Mouse (Mus musculus): ENCODE results near the gene Afap1l2.

Afap1l2 gene

DNA sequence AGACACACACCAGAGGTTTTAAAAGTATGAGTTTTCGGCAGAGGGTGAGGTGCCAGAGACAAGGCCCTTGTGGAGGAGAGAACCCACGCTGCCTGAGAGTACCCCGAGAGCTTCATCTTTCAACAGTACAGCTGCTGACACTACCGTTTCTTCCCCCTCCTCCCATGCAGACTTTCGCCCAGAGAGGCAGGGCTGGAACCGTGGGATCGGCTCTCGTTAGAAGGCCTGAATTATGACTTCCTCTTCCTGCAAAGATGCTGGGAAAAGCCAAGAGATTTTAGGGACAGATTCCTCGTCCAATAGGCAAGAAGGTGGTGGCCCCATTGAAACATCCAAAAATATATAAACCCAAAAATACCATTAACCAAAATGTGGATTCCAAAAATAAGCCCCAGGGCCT is 63.8 kb downstream of the Afap1l2 start:
- in situ Hi-C loops (cut with MboI, MseI), result no loop called here

- in situ Hi-C loops (cut with MboI, MseI), result no loop called here
Observed at GRCm38 (mm10) chr19:56942216-56942615, 65.8 kb downstream of the Afap1l2 start.

DNA sequence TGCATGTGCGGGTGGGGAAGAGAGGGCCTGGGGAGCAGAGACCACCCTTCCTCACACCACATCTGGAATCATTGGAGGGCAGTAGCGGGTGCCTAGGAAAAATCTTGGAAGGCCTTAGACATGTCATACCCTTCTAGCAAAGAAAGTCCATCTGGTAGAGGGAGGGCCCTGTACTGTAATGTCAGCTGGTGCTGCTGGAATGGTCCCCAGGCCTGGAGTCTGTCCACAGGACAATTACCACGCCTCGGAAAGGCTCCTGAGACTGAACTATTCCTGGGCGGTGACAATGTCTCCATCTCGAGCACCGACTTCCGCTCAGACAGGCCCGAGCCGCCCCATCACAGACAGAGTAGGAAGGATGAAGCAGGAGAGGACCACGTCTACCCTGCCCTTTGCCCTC is 67.5 kb downstream of the Afap1l2 start:
- in situ Hi-C loops (cut with MboI, MseI), result no loop called here

DNA sequence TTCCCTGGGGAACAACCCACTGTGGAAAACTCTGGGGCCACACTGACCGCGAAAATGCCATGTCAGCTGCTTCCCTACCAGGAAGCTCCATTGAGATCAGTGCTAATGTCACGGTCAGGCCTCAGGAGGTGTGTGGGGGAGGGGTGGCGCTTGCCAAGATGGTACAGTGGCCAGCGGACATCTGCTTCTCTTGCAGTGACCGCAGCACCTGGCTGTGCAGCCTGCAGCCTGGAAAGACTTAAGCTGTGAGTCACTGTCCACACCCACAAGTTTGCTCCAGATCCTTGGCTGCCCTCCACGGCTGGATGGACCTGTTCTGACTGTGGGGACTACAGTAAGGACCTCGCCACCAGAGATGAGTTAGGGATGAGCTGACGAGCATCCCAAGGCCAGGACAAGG is 68.2 kb downstream of the Afap1l2 start:
- in situ Hi-C loops (cut with MboI, MseI), result no loop called here

- in situ Hi-C loops (cut with MboI, MseI), result no loop called here
Observed at GRCm38 (mm10) chr19:56937911-56938310, 70.1 kb downstream of the Afap1l2 start.

- in situ Hi-C loops (cut with MboI, MseI), result no loop called here
Observed at GRCm38 (mm10) chr19:56936253-56936652, 71.8 kb downstream of the Afap1l2 start.

DNA sequence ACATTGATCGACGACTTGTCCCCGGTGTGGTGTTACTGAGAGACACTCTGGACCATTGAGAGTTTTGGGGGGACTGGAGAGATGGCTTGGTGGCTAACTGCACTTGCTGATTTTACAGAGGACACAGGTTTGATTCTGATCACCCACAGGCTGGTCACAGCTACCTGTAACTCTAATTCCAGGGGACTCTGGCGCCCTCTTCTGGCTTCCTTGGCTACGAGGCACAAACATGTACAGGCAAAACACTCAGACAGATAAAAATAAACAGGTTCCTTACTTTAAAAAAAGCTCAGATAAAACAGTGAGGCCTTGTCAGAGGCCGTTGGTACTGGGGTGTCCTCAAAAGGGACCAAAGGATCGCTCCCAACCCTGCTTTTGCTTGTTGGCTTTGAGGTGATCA is 72.3 kb downstream of the Afap1l2 start:
- in situ Hi-C loops (cut with MboI, MseI), result no loop called here

GRCm38 (mm10) chr19:56935111-56935510 is 72.9 kb downstream of the Afap1l2 start:
- in situ Hi-C loops (cut with MboI, MseI), result no loop called here

DNA sequence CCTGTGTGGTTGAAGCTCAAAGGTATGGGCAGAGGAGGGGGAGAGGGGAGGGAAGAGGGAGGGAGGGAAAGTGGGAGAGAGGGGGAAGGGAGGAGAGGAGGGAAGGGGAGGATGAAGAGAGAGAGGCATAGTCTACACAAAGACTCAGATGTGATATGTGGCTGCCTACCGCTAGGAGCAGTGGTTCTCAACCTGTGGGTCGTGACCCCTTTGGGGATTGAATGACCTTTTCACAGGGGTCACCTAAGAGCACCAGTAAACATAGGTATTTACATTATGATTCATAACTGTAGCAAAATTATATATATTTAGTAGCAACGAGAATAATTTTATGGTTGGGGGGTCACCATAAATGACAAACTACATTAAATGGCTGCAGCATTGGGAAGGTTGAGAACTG is 74.2 kb downstream of the Afap1l2 start:
- in situ Hi-C loops (cut with MboI, MseI), result no loop called here

- in situ Hi-C loops (cut with MboI, MseI), result no loop called here
Observed at GRCm38 (mm10) chr19:56930029-56930428, 78.0 kb downstream of the Afap1l2 start.

GRCm38 (mm10) chr19:56929392-56929791 is 78.6 kb downstream of the Afap1l2 start:
- in situ Hi-C loops (cut with MboI, MseI), result loop anchor here (10.0 kb wide), 2 partner anchors 215 to 565 kb away; no protein-coding TSS in a partner anchor

DNA sequence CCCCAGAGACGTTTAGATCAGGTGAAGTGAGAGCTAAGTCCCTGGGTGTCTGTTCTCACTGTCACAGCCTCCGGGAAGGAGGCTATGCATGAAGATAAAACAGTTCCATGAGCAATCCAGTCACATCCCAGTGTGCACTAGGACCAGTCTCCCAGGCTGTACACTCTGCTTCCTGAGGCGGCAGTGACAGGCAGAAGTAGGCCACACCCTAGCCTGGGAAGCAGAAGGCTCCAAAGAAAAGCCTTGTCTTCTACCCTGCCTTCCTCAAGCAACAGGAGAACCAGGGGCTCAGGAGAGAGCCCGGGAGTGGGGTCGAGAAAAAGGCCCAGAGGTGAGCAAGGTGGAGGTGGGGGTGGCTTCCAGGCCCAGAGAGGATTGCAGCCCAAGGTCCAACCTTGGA is 86.3 kb downstream of the Afap1l2 start:
- in situ Hi-C loops (cut with MboI, MseI), result loop anchor here (5.0 to 10.0 kb wide), 3 partner anchors 106 to 573 kb away; no protein-coding TSS in a partner anchor

DNA sequence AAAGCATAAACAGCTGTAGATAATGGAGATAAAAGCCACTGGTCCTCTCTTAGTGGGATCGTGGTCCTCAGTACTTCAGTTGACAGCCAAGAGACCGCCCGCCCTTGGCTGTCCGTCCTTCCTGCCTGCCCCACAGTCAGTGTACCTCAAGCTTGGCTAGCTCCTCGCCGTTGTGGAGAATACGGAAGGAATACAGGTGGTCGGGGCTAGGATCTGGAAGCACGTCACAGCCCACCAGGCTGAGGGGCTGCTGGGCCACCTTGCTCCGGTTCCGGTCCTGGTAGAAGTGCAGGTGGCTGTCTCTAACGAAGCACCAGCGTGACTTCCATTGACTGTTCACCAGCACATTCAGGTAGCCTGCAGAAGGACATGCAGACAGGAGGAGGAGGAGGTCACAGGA is 87.8 kb downstream of the Afap1l2 start:
- in situ Hi-C loops (cut with MboI, MseI), result loop anchor here (5.0 to 10.0 kb wide), 3 partner anchors 107 to 575 kb away; no protein-coding TSS in a partner anchor

- in situ Hi-C loops (cut with MboI, MseI), result loop anchor here (5.0 to 10.0 kb wide), 3 partner anchors 108 to 575 kb away; no protein-coding TSS in a partner anchor
Observed at GRCm38 (mm10) chr19:56919628-56920027, 88.4 kb downstream of the Afap1l2 start.

DNA sequence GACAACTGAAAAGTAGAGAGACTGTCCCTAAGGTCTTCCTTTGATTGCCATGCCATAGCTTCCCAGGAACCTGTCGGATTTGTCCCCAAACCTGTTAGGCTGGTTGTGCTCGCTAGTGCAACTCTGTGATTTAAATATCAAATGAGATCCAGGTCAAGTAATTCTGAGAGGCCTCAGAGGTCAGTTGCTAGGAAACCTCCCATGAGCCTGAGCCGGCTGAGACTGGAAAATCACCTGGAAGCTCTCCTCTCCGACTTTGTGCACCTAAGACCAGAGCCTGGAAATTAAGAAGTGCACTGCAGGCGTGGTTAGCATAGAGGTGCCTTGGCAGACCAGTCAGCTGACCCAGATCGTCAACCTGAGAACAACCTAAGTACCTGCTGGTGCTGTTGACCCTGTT is 92.9 kb downstream of the Afap1l2 start:
- in situ Hi-C loops (cut with MboI, MseI), result no loop called here

GRCm38 (mm10) chr19:56914658-56915057 is 93.4 kb downstream of the Afap1l2 start:
- in situ Hi-C loops (cut with MboI, MseI), result loop anchor here (5.0 kb wide), 1 partner anchor 52 kb away; no protein-coding TSS in a partner anchor

GRCm38 (mm10) chr19:56913761-56914160 is 94.3 kb downstream of the Afap1l2 start:
- in situ Hi-C loops (cut with MboI, MseI), result loop anchor here (5.0 kb wide), 1 partner anchor 51 kb away; no protein-coding TSS in a partner anchor

- in situ Hi-C loops (cut with MboI, MseI), result loop anchor here (5.0 kb wide), 1 partner anchor 48 kb away; no protein-coding TSS in a partner anchor
Observed at GRCm38 (mm10) chr19:56910561-56910960, 97.5 kb downstream of the Afap1l2 start.

DNA sequence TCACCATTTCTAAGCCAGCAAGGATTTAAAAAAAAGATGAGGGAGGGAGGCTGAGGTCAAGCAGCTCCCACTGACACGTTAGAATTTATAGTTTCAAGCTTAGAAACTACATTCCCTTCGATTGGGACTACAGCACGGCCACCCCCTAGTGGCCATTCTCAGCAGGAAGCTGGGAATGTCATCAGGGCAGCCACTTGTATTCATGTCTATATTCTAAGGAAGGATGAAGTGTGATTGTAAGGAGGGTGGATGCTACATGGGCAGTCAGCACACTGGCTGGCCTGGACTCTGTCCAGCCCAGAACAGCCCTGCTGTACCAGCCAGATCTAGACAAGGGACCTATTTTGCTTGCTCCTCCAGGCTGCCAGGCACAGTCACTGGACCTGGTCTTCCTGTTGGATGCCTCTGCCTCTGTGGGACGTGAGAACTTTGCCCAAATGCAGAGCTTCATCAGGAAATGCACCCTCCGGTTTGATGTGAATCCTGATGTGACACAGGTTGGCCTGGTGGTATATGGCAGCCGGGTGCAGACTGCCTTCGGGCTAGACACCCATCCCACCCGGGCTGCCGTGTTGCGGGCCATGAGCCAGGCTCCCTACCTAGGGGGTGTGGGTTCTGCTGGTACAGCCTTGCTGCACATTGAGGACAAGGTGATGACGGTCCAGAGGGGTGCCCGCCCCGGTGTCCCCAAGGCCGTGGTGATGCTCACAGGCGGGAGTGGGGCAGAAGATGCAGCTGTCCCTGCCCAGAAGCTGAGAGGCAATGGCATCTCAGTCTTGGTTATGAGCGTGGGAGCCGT is 99.4 kb downstream of the Afap1l2 start:
- in situ Hi-C loops (cut with MboI, MseI), result no loop called here

GRCm38 (mm10) chr19:56907850-56908249 is 100.2 kb downstream of the Afap1l2 start:
- in situ Hi-C loops (cut with MboI, MseI), result no loop called here

- in situ Hi-C loops (cut with MboI, MseI), result no loop called here
Observed at GRCm38 (mm10) chr19:56905395-56905794, 102.6 kb downstream of the Afap1l2 start.

DNA sequence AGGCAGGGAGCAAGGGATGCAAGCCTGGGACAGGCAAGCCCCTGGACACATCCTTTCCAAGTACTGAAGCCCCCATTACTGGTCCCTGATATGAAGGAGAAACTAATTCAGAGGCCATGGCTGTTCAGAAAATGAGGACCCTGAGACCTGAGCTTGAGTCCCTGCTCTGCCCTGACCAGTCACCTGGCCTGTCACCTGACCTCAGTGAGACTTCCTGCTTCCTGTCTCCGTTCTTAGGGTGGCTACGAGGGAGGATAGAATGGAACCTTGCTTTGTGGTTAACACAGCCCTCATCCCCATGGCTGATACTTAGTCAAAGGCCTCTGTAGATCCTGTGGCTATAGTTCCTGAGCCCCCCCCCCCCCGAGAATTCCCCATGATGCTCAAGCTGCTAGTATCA is 103.9 kb downstream of the Afap1l2 start:
- in situ Hi-C loops (cut with MboI, MseI), result no loop called here

DNA sequence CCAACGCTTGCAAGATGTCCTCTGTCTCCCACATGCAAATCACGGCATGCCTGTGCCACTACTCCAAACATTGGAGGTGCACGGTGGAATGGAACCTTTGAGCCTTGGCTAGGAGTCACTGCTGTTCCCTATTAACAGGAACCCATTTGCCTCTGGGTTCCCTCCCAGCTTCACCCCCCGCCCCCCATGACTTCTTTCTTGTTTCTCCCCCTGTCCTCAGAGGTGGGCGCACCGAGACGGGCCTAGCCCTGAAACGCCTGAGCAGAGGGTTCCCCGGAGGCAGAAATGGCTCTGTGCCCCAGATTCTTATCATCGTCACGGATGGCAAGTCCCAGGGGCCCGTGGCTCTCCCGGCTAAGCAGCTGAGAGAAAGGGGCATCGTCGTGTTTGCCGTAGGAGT is 110.4 kb downstream of the Afap1l2 start:
- in situ Hi-C loops (cut with MboI, MseI), result no loop called here

Measured in regulatory T cell (primary cell).